Mouse (Mus musculus): ENCODE measurements around the gene Cnksr3.

Cnksr3 gene

DNA sequence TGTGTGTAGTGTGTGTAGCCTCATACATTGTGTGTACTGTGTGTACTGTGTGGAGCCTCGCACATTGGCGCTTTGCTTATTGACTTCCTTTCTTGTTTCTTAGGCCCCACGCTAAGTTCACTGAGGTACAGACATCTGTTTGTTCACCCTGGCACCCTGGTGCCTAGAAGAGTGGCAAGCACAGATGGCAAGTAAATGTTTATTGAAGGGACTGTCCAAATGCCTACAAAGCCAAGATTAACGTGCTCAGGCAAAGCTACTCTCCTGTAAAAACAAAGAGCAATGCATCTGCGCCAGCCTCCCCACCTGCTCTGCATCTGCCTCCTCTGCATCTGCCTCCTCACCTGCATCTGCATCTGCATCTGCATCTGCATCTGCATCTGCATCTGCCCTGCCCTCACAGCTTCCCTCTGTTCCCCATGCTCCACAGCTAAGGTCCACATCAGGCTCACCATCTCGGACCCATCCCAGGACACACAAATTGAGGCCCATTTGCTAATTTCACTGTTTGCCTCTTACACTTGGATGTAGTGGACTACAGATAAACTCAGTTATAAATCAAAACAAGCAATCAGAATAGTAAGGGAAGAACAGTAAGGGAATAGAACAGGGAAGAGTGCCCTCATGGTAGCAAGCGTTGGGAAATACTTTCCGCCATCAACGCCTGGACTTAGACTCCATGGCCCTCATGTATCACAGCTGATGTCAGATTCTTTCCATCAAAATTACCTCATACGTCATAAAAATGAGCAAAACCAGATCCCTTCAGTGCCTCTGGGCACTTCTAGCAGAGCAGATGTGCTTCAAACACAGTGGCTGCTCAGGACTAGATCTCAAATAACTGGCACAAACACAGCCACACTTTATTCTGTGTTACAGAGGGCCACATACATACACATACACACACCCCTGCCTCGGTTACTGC is 62.1 kb downstream of the Cnksr3 start:
- no peak for DNase-seq (ENCODE audit: low spot score in 2 of 2)

DNA sequence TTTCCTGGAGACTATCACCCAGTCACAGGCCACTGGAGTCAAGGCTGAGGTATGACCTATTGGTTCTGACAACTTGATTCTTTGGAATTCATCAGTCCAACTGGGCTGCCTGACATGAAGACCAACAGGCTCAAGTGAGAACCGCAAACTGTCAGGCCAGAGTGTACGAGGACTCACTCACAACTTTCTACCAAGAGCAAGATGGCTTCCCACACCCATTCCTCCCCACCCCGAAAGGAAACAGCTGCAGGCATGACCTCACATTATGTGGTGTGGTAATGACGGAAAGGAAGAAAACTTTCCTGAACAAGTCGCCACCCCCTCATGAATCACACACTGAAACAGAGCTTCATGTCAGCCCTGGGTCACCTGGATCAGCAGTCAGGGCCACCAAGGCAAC is 66.4 kb downstream of the Cnksr3 start:
- no peak for DNase-seq (ENCODE audit: low spot score in 2 of 2)

DNA sequence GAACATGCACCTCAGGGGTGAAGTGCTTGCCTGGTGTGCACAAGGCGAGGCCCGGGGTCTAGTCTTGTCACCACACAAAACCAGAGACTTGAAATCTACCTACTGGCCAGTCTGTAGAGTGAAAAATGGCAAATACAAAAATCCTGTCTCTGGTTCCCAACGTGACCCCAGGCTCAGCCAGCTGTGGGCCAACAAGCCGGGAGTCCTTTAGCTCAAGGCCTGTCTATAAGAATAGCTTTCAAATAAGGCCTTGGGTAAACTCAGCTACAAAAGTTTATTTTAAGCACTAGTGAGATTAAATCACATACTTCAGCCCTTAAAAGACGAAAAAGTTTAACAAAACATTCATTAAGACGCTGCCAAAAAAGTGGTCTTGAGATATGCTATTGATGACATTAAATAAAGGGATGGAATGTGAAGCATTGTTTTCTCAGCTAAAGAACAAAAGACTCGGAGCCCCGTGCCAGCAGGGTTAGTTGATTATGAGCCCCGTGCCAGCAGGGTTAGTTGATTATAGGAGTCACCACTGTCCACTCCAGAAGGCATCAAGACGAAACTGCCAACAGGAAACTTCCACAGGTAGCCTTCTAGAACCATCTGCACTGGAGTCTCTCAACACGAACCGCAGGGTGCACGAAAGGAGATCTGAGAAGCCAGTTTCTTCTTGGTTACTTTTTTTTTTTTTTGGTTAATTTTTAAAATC is 67.8 kb downstream of the Cnksr3 start:
- DNase-seq (ENCODE audit: low spot score in 2 of 2) = no peak

DNA sequence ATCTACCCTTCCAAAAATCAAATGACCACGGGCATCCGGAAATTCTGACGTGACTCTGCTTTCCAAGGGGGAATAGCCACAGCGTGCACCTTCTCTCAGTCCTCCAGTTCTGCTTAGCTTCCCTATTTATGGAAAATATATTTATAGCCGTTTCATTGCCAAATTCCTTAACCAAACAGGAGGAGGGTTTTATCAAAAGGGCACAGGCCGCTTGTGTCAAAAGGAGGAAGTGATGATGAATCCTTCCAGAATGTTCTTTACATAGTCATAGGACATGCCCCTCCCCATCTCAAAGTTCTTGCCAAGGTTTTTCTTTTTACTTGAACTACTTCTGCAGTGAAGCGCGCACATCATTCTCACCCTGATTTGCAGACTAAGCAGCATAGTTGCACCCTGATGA is 69.8 kb downstream of the Cnksr3 start:
- no peak for DNase-seq (ENCODE audit: low spot score in 2 of 2)

DNA sequence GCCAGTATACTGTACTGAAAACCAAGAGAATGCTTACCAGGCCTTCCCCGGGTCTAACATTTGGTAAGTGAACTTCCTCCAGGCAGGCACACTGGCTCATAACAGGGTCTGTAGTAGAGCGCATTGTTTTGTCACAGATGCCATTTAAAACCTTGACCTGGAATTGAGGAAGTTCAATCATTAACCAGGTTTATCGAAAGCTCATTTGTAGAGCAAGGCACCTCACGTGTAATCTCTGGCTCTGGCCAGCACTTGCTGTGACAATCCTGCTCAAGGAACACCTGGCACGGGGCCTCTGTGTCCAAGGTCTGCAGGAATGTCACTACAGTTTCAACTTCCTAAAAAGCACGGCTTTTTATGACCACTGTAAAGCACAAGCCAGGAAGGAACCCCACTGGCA is 71.8 kb downstream of the Cnksr3 start:
- DNase-seq (ENCODE audit: low spot score in 2 of 2) = no peak

DNA sequence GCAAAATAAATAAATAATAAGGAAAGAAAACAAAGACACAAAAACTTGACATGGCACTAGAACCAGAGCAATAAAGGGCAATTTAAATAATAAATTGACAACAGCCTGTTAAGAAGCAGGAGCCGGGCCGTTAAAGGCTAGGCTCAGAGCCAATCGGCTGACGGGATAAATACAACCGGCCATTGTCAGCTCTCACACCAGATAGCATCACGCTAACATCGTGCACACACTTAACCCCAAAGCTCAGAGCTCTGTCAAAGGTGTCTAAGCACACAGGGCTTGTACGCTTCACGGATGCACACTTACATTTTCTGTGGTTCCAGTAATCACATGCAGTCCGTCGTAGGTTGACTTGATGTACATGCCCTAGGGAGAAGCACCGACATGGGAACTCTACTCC is 74.0 kb downstream of the Cnksr3 start:
- no peak for DNase-seq (ENCODE audit: low spot score in 2 of 2)

DNA sequence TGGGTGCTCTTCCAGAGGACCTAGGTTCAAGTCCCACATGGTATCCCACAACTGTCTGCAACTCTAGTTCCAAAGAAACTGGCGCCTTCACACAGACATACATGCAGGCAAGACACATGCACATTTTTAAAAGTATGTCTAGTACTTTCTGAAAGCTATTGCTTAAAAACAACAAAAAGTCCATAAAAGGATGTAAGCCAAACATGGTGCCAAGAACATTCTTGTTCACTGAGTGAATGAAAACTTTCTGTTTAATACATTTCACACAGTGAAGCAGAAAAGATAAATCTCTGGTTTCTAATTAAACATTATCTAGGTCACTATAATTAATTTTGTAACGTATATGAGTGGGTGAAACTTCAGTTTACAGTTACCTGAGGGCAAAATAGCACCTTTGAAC is 76.3 kb downstream of the Cnksr3 start:
- DNase-seq (ENCODE audit: low spot score in 2 of 2) = no peak

DNA sequence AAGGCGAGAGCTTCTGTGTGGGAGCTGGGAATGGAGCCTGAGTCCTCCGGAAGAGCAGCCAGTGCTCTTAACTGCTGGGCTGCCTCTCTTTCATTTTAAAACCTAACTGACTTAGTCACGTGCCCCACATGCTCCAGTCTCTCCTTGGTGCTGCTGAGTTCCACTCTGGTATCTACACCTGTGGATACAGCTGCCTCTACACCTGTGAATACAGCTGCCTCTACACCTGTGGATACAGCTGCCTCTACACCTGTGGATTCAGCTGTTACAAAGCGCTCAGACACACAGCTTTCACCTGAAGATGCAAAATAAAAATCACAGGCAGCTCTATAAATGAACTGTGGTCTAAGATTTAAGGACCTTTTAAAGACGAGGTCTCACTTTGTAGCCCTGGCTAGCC is 79.0 kb downstream of the Cnksr3 start:
- no peak for DNase-seq (ENCODE audit: low spot score in 2 of 2)

DNA sequence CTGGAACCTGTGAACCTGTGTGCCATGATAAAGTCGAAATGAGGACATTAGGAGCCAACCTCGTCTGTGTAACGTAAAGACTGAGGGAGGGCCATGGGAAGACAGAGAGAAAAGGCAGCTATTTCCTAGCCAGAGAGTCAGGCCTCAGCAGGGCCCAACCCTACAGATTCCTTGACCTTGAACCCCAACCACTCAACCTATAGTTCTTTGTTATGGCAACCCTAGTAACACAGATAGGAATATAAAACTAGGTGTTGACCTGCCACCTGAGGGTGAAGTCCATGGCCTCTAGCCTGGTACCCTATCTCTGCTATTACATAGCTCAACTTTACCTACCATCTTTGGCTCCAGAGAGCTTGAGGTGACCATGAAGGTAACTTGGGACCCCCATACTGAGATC is 80.6 kb downstream of the Cnksr3 start:
- no peak for DNase-seq (ENCODE audit: low spot score in 2 of 2)

DNA sequence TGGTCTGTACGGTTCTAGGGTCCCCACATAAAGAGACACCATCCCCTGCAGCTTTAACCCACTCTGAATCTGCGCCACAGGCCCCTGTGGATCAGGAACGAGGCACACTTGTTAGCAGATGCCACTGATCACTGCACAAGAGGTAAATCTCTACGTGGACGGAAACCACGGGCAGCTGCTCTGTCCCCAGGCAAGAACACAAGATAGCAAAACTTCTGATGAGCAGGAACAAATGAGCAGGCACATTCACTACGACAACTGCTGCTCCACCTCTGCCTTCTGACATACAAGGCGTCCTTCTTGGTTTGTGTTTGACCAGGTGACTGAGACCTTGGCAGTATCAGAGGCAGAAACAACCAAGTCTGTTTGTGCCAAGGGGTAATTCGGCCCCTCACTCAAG is 84.2 kb downstream of the Cnksr3 start:
- DNase-seq (ENCODE audit: low spot score in 2 of 2) = no peak

DNA sequence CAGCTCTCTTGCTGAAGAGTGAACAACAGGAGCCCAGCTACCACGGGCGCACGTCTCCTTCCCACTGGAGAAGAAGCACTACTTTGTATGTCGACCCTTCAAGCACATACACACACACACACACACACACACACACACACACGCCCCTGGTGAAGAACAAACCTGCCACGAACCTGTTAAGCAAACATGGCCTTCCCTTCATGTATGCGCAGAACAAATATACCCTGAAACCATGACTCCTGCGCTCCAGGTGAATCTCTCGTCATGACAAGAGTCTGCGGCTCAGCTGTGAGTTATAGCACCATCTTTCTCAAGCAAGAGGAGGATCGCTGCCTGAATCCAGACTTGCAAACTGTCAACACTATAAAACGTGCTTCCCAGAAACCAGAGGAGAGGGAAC is 85.2 kb downstream of the Cnksr3 start:
- DNase-seq (ENCODE audit: low spot score in 2 of 2) = no peak

DNA sequence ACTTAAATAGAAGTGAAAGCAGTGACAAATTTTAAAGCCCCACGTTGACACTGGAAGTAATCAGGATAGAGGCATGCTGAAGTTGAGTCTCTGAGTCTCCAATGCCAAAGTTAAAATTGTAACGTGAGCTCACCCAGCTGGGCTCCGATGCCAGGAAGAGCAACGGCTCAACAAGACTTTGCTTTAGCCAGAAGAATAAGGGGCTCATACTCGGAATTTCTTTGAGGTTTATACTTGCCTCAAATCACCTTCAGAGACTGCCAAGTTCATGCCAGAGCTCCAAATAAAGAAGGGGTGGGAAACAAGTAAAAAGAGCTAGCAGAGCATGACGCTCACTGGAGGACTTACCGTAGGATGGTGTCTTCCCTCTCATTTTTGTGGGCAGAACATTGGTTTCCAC is 85.8 kb downstream of the Cnksr3 start:
- no peak for DNase-seq (ENCODE audit: low spot score in 2 of 2)

DNA sequence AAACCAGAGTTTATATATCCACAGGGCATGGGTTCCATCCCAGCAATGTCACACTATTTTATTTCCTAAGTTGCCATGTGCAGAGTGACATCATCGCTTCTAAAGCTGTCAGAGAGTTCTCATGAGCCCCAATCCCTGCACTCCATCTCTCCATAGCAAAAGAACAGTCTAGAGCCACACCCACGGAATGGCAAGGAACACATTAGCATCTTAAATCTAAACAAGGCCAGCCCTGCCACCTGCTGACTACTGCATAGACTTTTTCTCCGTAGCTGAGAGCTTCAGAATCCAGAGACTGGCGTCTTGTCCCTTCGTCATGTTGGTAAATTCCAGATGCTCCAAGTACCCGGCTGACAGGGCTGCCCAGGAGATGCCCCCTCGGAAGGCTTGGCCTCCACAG is 87.0 kb downstream of the Cnksr3 start:
- DNase-seq (ENCODE audit: low spot score in 2 of 2) = no peak

DNA sequence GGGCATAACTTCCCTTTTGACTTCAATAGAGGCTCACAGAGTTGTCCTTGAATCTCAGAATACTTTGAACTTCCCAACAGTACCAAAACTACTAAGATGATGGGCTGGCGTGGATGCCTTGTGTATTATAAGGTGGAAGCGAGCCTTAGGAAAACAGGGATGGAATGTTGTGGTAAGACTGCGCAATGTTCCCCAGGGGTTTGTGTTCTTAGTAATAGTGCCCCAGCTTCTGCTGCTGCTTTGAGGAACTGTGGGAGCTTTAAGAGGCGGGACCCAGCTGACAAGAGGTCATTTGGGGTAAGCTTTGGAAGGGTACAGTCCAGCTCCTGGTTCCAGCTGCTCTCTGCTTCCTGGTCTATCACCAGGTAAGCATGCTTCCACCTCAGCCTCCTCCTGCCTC is 89.7 kb downstream of the Cnksr3 start:
- DNase-seq (ENCODE audit: low spot score in 2 of 2) = no peak

DNA sequence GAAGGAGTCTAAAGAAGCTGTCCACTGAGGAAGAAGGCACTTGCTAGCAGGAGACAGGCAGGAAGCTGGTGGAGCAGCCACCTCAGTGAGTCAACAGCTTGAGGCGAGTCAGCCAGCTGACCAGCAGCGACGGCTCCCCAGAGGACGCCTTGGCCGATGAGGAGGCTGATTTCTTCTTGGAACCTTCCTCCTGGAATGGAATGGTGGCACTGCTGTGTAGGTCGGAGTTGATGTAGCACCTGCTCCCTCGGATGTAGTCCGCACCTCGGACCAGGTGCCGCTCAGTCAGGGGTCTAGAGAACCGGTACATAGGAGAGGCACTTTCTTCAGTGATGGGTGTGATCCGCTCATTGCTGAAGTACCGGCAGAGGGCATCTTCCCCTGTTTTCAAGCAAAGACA is 91.8 kb downstream of the Cnksr3 start:
- no peak for DNase-seq (ENCODE audit: low spot score in 2 of 2)

DNA sequence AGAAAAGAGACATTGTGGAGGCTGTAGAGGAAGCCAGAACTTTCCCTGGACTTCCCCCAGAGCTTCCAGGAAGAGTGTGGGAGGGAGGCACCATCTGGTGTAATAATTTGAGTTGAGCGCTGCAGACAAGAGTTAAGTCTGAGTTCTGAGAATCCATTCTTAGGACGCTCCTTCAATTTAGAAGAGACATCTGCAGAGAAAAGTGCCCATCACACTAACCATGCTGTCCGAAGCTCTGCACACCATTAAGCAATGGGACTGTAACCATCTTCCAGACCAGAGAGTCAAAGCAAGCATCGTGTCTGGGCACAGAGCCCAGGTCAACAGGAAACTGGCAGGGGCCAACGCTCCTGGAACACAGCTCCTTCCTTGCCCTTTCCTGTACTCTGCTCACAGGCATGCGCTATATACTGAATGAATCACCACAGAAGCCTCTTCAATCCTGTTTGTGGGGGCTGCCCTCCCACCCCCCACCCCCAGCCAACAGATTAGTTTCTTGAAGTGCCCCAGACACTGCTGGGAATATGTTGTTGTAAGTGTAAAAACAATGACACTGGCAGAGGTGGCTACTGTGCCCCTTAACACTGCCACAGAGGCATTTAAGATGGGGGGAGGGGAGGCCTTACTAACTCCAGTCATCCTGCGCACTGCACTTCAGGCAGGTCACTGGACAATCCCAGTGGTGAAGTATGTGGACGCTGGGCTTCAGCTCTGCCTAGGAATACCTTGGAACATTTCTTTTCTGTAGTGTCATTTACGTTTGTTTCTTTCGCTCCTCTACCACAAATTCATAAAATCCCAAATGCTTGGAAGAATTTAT is 93.6 kb downstream of the Cnksr3 start:
- no peak for DNase-seq (ENCODE audit: low spot score in 2 of 2)

DNA sequence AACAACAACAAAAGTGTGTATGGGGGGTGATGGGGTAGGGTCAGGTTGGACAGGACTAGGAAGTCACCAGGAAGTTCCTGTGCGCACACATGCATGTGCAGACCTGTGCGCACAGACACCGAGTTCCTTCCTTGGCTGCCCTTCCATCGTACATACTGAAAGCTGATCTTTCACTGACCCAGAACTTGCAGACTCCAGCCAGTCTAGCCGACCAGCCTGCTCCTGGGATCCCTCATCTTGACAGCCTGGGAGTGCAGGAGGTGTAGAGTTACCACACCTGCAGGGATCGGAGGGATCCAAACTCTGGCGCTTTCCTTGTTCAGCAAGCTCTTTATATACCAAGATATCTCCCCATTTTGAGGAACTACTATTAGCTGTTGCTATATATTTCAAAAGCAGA is 94.3 kb downstream of the Cnksr3 start:
- DNase-seq (ENCODE audit: low spot score in 2 of 2) = no peak

DNA sequence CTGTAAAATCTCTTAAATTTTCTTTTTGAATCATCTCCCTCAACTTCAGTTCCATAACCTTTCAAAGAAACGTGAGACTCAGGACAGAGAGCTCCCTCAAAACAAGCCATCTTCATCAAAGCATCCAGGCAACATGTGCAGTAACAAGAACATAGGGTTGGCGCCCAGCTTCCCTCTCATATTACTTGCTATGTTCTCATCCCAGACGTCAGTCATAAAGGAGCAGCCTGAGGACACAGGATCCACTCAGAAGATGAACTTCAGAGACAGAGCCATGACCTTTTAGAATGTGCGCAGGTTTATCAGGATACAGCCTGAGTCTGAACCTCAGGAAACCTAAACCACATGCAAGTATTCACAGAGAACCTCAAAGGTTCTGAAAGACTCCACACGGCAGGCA is 97.2 kb downstream of the Cnksr3 start:
- DNase-seq (ENCODE audit: low spot score in 2 of 2) = no peak

DNA sequence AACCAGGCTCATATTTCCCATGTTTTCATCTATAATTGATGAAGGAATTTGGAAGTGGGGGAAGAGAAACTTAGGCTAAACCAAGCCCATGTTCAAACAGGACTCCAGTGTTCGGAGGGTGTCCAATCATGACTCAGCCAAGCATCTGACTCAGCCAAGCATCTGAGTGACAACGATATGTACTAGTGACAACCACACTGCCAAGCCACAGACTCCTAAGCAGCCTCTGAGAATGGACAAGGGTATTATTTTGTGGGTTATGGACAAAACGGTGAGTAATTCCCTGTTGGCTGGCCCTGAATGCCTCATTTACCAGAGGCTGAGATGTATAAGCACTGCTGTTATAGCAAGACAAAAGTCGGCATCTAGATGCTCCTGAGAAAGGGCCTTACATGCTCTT is 98.3 kb downstream of the Cnksr3 start:
- no peak for DNase-seq (ENCODE audit: low spot score in 2 of 2)

DNA sequence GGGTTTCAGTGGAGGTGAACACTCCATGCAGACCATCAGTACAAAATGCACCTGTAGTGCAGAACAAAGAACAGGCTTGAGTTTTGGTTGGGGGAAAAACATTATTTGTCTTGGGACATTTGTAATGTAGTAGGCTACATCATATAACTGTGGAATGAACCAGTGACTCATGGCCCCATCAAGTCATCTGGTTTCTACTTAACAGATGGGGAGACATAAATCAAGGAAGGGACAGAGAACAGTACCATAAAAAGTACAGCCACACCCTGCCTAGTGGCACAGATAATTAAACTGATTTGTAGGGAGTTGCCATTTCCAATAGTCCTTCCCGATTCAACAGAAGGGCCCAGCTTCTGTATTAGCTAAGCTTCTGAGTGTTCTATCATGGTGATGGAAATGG is 98.9 kb downstream of the Cnksr3 start:
- no peak for DNase-seq (ENCODE audit: low spot score in 2 of 2)

DNA sequence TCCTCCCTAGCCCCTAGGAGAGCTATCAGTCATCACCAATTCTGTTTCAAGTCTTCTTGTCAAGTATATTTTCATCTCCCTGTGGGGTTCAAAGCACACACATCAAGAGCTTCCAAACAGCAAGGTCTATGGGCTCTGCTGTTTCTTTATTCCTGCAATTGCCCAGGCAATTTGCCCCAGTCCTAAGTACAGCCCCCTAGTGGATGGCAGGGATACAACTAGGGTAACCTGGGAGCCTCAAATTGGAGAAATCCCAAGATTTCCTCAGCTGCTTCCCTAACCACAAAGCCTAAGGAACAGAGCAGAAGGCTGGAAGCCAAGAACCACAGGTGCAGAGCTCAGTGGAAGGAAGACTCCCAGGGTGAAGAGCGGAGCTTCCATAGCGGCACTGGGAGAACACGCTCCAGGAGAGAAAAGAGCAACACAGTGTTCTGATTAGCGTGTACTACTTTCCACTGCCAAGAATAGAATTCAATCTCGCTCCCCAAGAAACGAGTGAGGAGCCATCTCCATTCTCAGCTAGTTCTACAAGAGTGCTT is 100.5 kb downstream of the Cnksr3 start:
- no peak for DNase-seq (ENCODE audit: low spot score in 2 of 2)

DNA sequence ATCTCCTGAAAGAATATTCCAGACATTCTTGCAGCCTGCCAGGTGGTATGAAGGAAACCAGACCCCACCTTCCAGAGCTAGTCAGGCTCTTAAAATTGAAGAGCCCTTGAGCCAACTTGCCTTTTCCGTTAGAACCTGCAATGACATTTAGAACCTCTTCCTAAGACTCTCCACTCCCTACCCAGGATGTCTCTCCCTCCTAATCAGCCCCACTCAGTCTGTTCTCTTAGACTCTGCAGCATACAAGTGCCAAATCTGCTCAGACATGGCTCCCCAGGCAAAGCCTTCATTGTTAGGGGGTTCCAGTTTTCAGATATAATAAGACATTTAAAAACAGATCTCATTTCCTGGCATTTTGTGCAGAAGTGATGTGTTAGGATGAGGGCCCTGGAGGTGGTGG is 108.2 kb downstream of the Cnksr3 start:
- DNase-seq (ENCODE audit: low spot score in 2 of 2) = no peak
